Mouse (Mus musculus) hindbrain, embryonic 15.5 days (tissue): Measurements from ENCODE around the gene Gm11983. TPM values are rescaled to one million over a fixed set of nuclear protein-coding genes. Genes with fewer than 3 reads are reported as not detected.
"Not testable (repeated sequence)": the region's sequence is repeated elsewhere in the genome, so short reads cannot be mapped to it uniquely, and the experiment has no call there.

Source experiments
- ATAC-seq: fragments of 200-750 bp; cut with Nextera tagmentation; 2 replicates; pipeline ENCODE4 v1.8.0; 2017; ENCODE audit warnings: low read depth, moderate number of reproducible peaks, moderate TSS enrichment; ENCODE audit not compliant: low FRiP score
- H3K27ac ChIP-seq: fragments of 300-500 bp; sonication (generic); replicated peaks from 2 replicates; pipeline ENCODE4 v1.5.1; 2015; ENCODE audit warnings: mild to moderate bottlenecking, inconsistent platforms
- H3K27me3 ChIP-seq: fragments of 300-500 bp; sonication (generic); 2 replicates; pipeline ENCODE4 v1.6.1; 2015; ENCODE audit warnings: control low read depth, inconsistent platforms
- H3K36me3 ChIP-seq: fragments of 300-500 bp; sonication (generic); 2 replicates; pipeline ENCODE4 v1.6.1; 2015; ENCODE audit warnings: control low read depth, inconsistent platforms
- H3K4me1 ChIP-seq: fragments of 300-500 bp; sonication (generic); replicated peaks from 2 replicates; pipeline ENCODE4 v1.6.1; 2015; ENCODE audit warnings: control low read depth, inconsistent platforms
- H3K4me2 ChIP-seq: fragments of 300-500 bp; sonication (generic); 2 replicates; pipeline ENCODE4 v1.6.1; 2015; ENCODE audit warnings: moderate library complexity, mild to moderate bottlenecking, inconsistent platforms
- H3K4me3 ChIP-seq: fragments of 300-500 bp; sonication (generic); 2 replicates; pipeline ENCODE4 v1.5.1; 2015; ENCODE audit warnings: mild to moderate bottlenecking, inconsistent platforms
- H3K9ac ChIP-seq: fragments of 300-500 bp; sonication (generic); 2 replicates; pipeline ENCODE4 v1.6.1; 2015; ENCODE audit warnings: inconsistent platforms
- H3K9me3 ChIP-seq: fragments of 300-500 bp; sonication (generic); 2 replicates; pipeline ENCODE4 v1.6.1; 2016; ENCODE audit warnings: control low read depth, inconsistent platforms
- WGBS: fragments of 180-500 bp; shearing (Covaris S2); methylation state at CpG from one replicate; pipeline ENCODE4 v1.1.7; 2015; 5-methylcytosine and 5-hydroxymethylcytosine counted together
- polyA plus RNA-seq: library from polyadenylated mRNA; unstranded; fragments of >200 nt; fragmentation: Nextera tagmentation; extraction: Ambion mirVana; gene quantifications from 2 replicates; pipeline ENCODE4 v1.2.1, GENCODE M21; 2015

Gm11983 gene
- polyA plus RNA-seq = not detected in 2 replicates

GRCm38 (mm10) chr11:6837554-6837953, at the start of gene Gm11983:
Gene Gm11983 (minus strand): TSS chr11:6837654.
- no peaks in the 10 kb centered on the region for H3K9me3 ChIP-seq
- no peak within 1 kb of the TSS for H3K27ac ChIP-seq
- H3K4me3 ChIP-seq = no peak within 1 kb of the TSS
- H3K36me3 ChIP-seq = no peaks in the 10 kb centered on the region
- no peak for ATAC-seq
- H3K27me3 ChIP-seq = no peaks in the 10 kb centered on the region
- 91% methylated on average over 1 of the region's 1 CpGs for WGBS
- H3K4me1 ChIP-seq = no peaks in the 10 kb centered on the region
- H3K9ac ChIP-seq = no peak within 1 kb of the TSS
- no peak within 1 kb of the TSS for H3K4me2 ChIP-seq

DNA sequence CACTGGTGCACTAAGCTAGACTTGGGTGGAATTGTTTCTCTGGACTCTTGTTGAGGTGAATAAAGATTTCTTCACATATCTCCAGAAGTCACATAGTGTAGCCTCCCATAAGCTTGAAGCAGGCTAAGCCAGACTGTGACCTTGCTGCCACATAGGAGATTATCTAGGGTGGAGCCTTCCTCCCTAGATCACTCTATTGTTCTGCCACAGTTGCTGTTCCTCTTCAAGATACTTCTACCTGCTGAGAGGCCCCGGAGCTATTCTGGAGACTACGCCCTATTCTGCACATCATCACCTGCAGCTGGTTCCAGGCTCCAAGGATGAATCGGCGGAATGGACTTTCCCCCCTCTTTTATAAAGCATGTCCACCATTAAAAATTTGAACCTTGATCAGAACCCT, 45.6 kb upstream of the Gm11983 start:
- H3K9ac ChIP-seq, H3K27me3 ChIP-seq, H3K4me3 ChIP-seq, H3K9me3 ChIP-seq, H3K4me2 ChIP-seq, H3K4me1 ChIP-seq, ATAC-seq, H3K36me3 ChIP-seq, H3K27ac ChIP-seq: not testable (repeated sequence)
- WGBS = 90% methylated on average over 4 of the region's 4 CpGs

- Histone ChIP-seq H3K27ac (no peak overlapping the region), H3K4me1 (no peaks in the 10 kb centered on the region), H3K27me3 (no peaks in the 10 kb centered on the region), H3K4me2 (no peak overlapping the region), H3K36me3 (no peaks in the 10 kb centered on the region), H3K9me3 (no peaks in the 10 kb centered on the region), H3K9ac (no peak overlapping the region), H3K4me3 (no peak overlapping the region)
- WGBS = 57% methylated on average over 5 of the region's 5 CpGs
- no peak for ATAC-seq
Measured at GRCm38 (mm10) chr11:6881614-6882013, 44.2 kb upstream of the Gm11983 start.

- Histone ChIP-seq H3K4me1 (no peaks in the 10 kb centered on the region), H3K27me3 (no peaks in the 10 kb centered on the region), H3K4me2 (no peak overlapping the region), H3K36me3 (no peaks in the 10 kb centered on the region), H3K9me3 (no peaks in the 10 kb centered on the region), H3K9ac (no peak overlapping the region), H3K27ac (no peak overlapping the region), H3K4me3 (no peak overlapping the region)
- no peak for ATAC-seq
- 81% methylated on average over 6 of the region's 6 CpGs for WGBS
Measured at GRCm38 (mm10) chr11:6877740-6878139, 40.3 kb upstream of the Gm11983 start.

DNA sequence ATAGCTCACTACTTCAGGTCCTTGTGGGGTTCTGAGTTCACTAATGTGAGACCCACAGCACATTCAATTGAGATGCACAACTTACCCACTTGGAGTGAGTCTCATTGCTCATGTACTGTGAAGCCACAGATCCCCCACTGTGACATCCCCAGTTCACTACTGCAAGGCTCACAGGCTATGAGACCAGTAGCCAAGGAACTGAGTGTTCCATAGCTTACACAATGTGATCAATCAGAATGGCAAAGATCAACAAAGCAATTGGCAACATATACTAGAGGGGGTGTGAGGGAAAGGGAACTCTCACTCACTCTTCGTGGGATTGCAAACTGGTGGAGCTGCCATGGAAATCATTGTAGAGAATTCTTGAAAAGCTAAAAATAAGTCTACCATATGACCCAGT, 33.5 kb upstream of the Gm11983 start:
- Histone ChIP-seq H3K9ac (no peak overlapping the region), H3K9me3 (no peaks in the 10 kb centered on the region), H3K27me3 (no peaks in the 10 kb centered on the region), H3K27ac (no peak overlapping the region), H3K4me3 (no peak overlapping the region), H3K4me2 (no peak overlapping the region), H3K36me3 (no peaks in the 10 kb centered on the region), H3K4me1 (no peaks in the 10 kb centered on the region)
- ATAC-seq = no peak
- WGBS = 88% methylated on average over 1 of the region's 1 CpGs

DNA sequence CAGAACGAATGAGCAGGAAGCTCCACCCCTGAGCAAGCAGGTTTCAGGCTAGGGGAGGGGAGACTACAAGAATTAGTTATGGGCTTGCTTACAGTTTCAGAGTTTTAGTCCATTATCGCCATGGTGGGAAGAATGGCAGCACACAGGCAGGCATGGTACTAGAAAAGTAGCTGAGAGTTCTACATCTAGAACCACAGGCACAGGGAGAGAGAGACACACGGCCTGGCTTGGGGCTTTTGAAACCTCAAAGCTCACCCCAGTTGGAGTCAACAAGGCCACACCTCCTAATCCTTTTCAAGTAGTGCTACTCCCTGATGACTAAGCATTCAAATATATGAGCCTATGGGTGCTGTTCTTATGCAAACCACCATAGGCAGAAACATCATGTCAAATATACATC, 28.1 kb upstream of the Gm11983 start:
- ATAC-seq = no peak
- 99% methylated on average over 3 of the region's 3 CpGs for WGBS
- Histone ChIP-seq H3K4me3 (no peak overlapping the region), H3K4me2 (no peak overlapping the region), H3K9ac (no peak overlapping the region), H3K9me3 (no peaks in the 10 kb centered on the region), H3K36me3 (no peaks in the 10 kb centered on the region), H3K27me3 (no peaks in the 10 kb centered on the region), H3K4me1 (peaks cover 3% of the 10 kb centered on the region; the same call in 1 of the 2 replicates), H3K27ac (no peak overlapping the region)

GRCm38 (mm10) chr11:6862185-6862584, 24.7 kb upstream of the Gm11983 start:
- no peak for ATAC-seq
- Histone ChIP-seq H3K4me1 (peaks cover 13% of the 10 kb centered on the region), H3K4me2 (no peak overlapping the region), H3K36me3 (no peaks in the 10 kb centered on the region), H3K4me3 (no peak overlapping the region), H3K9ac (no peak overlapping the region), H3K9me3 (no peaks in the 10 kb centered on the region), H3K27ac (no peak overlapping the region), H3K27me3 (no peaks in the 10 kb centered on the region)
- 76% methylated on average over 3 of the region's 3 CpGs for WGBS

DNA sequence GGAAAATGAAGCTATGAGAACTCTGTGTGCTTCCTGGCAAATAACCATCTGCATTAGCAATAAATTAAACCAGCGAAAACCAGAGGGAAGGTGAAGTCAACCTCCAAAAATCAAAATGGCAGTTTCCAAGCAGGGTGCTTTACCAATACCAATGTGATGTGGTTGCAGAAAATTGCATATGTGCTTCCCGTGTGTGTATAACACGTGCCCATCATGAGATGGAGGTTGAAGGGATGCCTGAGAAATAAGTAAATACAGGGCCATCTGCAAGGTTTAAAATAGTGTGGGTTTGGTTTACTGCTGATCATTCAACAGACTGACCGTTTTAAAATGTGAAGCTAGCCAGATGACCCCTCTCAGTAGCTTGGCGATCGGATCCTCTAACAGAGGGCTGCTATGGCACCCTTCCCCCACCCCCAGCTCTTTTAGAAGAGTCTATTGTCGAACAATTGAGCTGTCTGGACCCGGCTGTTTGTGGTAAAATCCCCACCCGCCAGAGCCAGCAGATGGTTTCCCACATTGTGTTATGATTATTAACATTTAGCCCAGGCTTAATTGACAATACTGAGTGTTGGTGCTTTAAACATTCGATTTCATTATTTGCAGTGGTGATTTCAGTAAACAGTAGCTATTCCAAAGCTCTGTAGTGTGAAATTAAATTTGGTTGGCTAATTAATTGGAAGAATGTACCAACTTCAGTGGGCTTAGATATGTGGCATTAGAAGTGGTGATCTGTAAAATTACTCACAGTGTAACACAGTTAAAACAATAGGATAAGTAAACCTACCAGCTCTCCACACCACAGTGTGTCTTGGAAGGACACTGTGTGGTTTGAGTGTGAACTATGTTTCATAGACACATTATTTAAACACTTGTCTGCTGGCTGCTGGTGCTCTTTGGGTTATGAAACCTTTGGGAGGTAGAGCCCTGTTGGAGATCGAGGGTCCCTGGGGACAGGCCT, 22.7 kb upstream of the Gm11983 start:
- Histone ChIP-seq H3K27ac (peak overlapping the region; percentile 58), H3K4me1 (peaks cover 13% of the 10 kb centered on the region), H3K9ac (no peak overlapping the region), H3K27me3 (no peaks in the 10 kb centered on the region), H3K36me3 (no peaks in the 10 kb centered on the region), H3K4me2 (no peak overlapping the region), H3K4me3 (no peak overlapping the region), H3K9me3 (no peaks in the 10 kb centered on the region)
- ATAC-seq = peak; percentile 79
- WGBS = 23% methylated on average over 11 of the region's 11 CpGs

- Histone ChIP-seq H3K36me3 (no peaks in the 10 kb centered on the region), H3K9ac (no peak overlapping the region), H3K27ac (no peak overlapping the region), H3K9me3 (no peaks in the 10 kb centered on the region), H3K4me3 (no peak overlapping the region), H3K4me1 (peaks cover 13% of the 10 kb centered on the region), H3K4me2 (no peak overlapping the region), H3K27me3 (no peaks in the 10 kb centered on the region)
- 92% methylated on average over 8 of the region's 8 CpGs for WGBS
- ATAC-seq = no peak
Measured at GRCm38 (mm10) chr11:6859096-6859495, 21.6 kb upstream of the Gm11983 start.

DNA sequence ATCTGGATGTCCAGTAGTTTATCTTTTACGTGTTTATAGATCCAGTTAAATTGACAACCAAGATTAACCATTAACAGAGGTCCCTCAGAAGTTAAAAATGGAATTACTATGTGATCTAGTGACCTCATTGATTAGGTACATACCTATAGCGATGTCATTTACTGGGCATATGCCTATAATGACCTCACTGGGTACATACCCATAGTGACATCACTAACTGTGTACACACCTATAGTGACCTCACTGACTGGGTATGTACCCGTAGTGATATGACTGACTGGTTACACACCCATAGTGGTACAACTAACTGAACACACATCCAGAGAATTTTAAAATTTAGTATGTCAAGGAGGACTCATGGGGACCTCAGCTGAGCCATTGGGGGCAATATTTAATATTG, 18.5 kb upstream of the Gm11983 start:
- H3K4me3 ChIP-seq = no peak overlapping the region
- no peaks in the 10 kb centered on the region for H3K36me3 ChIP-seq
- H3K9ac ChIP-seq = no peak overlapping the region
- no peaks in the 10 kb centered on the region for H3K27me3 ChIP-seq
- H3K4me1 ChIP-seq = peaks cover 13% of the 10 kb centered on the region
- 94% methylated on average over 3 of the region's 3 CpGs for WGBS
- no peak overlapping the region for H3K27ac ChIP-seq
- no peak for ATAC-seq
- H3K9me3 ChIP-seq = peaks cover 6% of the 10 kb centered on the region; the same call in 1 of the 2 replicates
- no peak overlapping the region for H3K4me2 ChIP-seq

DNA sequence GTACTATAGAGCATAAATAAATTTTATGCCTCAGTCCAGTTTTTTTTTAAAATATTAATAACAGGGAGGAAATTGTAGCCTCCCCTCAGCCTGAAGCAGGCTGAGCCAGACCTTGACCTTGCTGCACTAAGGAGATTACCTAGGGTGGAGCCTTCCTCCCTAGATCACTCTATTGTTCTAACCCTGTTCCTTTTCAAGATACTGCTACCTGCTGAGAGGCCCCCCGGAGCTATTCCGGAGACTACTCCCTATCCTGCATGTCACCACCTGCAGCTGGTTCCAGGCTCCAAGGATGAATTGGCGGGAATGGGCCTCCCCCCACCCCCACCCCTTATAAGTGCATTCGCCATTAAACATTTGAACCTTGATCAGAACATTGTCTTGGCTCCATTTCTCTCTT, 15.9 kb upstream of the Gm11983 start:
- not testable (repeated sequence) for H3K9ac ChIP-seq, H3K4me2 ChIP-seq, H3K27me3 ChIP-seq, H3K36me3 ChIP-seq, ATAC-seq, H3K27ac ChIP-seq, H3K9me3 ChIP-seq, H3K4me3 ChIP-seq, H3K4me1 ChIP-seq
- 78% methylated on average over 4 of the region's 4 CpGs for WGBS

- Histone ChIP-seq H3K4me3 (no peak overlapping the region), H3K27ac (no peak overlapping the region), H3K4me1 (no peaks in the 10 kb centered on the region), H3K36me3 (no peaks in the 10 kb centered on the region), H3K9ac (no peak overlapping the region), H3K4me2 (no peak overlapping the region), H3K9me3 (no peaks in the 10 kb centered on the region), H3K27me3 (no peaks in the 10 kb centered on the region)
- ATAC-seq = no peak
- WGBS = 90% methylated on average over 2 of the region's 2 CpGs
Measured at GRCm38 (mm10) chr11:6843831-6844230, 6.4 kb upstream of the Gm11983 start.
